Mouse (Mus musculus): ENCODE results near the gene Kri1. TPM values are rescaled to one million over a fixed set of nuclear protein-coding genes. Genes with fewer than 3 reads are reported as not detected.
A peak's percentile ranks its signal among the peaks of the same experiment; 100 is the strongest.

Kri1 gene
- polyA plus RNA-seq, 1 experiment from 2014 or later: 18.1 TPM

GRCm38 (mm10) chr9:21246342-21246741 is 41.4 kb downstream of the Kri1 start:
- H3K9ac ChIP-seq: no peak overlapping the region
- no peaks in the 10 kb centered on the region for H3K9me3 ChIP-seq (replicated peaks)
- no peak overlapping the region for H3K4me2 ChIP-seq (replicated peaks)
- H3K27me3 ChIP-seq: peaks cover 99% of the 10 kb centered on the region
- no peak for ATAC-seq (ENCODE audit: low FRiP score)
- H3K4me1 ChIP-seq: peaks cover 27% of the 10 kb centered on the region
- no peaks in the 10 kb centered on the region for H3K36me3 ChIP-seq
- no peak overlapping the region for H3K27ac ChIP-seq
- WGBS: 50% methylated on average over 1 of the region's 1 CpGs
- H3K4me3 ChIP-seq: no peak overlapping the region

DNA sequence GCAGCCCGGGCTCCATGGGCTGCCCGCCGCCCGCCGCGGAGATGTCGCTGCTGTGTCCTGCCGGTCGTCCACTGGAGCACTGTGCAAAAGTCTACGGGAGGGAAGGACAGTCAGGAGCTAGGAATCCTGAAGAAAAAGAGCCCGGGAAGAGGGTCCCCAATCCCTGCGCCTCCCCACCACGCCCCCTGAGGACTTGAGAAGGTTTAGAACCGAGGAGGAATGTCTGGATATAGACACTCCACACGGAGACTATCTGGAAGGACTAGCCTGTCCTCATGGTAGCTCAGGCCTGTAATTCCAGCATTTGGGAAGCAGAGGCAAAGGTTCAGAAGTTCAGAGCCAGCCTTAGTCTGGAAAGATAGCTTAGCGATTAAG is 42.7 kb downstream of the Kri1 start:
- peaks cover 88% of the 10 kb centered on the region for H3K27me3 ChIP-seq
- no peak for ATAC-seq (ENCODE audit: low FRiP score)
- 5% methylated on average over 16 of the region's 16 CpGs for WGBS
- peak overlapping the region; percentile 42 for H3K4me3 ChIP-seq
- peak overlapping the region; percentile 73 for H3K4me2 ChIP-seq (replicated peaks)
- H3K36me3 ChIP-seq: no peaks in the 10 kb centered on the region
- H3K9ac ChIP-seq: peak overlapping the region; percentile 55
- H3K9me3 ChIP-seq (replicated peaks): no peaks in the 10 kb centered on the region
- peaks cover 26% of the 10 kb centered on the region for H3K4me1 ChIP-seq
- peak overlapping the region; percentile 17; the same call in 1 of the 2 replicates for H3K27ac ChIP-seq

DNA sequence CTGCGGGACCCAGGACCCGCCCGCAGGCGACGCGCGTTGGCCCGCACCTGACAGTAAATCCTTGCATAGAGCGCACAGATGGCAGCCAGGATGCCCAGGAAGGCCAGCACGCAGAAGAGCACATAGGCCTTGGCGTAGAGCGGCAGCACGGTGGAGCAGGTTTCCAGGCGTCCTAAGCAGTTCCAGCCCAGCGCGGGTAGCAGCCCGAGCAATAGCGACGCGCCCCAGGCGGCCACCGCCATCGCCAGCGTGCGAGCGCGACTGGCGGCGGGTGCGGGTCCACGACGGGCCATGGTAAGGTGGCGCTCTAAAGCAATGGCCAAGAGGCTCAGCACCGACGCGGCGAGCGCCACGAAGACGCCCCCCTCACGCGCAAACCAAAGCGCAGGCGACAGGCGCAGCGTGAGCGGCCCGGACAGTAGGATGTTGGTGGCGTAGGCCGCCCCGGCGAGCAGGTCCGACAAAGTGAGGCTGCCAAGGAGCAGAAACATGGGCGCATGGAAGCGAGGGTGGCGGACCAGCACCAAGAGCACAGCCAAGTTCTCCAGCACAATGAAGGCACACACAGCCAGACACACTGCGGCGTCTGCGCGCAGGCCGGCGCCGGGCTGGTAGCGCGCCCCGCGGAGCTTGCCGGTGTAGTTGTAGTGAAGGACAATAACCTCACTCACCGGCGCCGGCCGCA is 43.2 kb downstream of the Kri1 start:
- H3K4me2 ChIP-seq (replicated peaks): peak overlapping the region; percentile 73
- H3K36me3 ChIP-seq: no peaks in the 10 kb centered on the region
- H3K4me3 ChIP-seq: peak overlapping the region; percentile 42
- H3K27ac ChIP-seq: peak overlapping the region; percentile 23
- H3K27me3 ChIP-seq: peaks cover 83% of the 10 kb centered on the region
- H3K9me3 ChIP-seq (replicated peaks): no peaks in the 10 kb centered on the region
- peak overlapping the region; percentile 55 for H3K9ac ChIP-seq
- peaks cover 22% of the 10 kb centered on the region for H3K4me1 ChIP-seq
- WGBS: under 1% methylated on average over 72 of the region's 72 CpGs
- ATAC-seq (ENCODE audit: low FRiP score): peak; percentile 67

GRCm38 (mm10) chr9:21243826-21244427 is 43.8 kb downstream of the Kri1 start:
- H3K4me2 ChIP-seq (replicated peaks): peak overlapping the region; percentile 73
- H3K4me1 ChIP-seq: peaks cover 28% of the 10 kb centered on the region
- H3K9me3 ChIP-seq (replicated peaks): no peaks in the 10 kb centered on the region
- peaks cover 77% of the 10 kb centered on the region for H3K27me3 ChIP-seq
- peak overlapping the region; percentile 55 for H3K9ac ChIP-seq
- peak overlapping the region; percentile 42 for H3K4me3 ChIP-seq
- no peaks in the 10 kb centered on the region for H3K36me3 ChIP-seq
- ATAC-seq (ENCODE audit: low FRiP score): no peak
- WGBS: 5% methylated on average over 42 of the region's 42 CpGs
- peak overlapping the region; percentile 23 for H3K27ac ChIP-seq

DNA sequence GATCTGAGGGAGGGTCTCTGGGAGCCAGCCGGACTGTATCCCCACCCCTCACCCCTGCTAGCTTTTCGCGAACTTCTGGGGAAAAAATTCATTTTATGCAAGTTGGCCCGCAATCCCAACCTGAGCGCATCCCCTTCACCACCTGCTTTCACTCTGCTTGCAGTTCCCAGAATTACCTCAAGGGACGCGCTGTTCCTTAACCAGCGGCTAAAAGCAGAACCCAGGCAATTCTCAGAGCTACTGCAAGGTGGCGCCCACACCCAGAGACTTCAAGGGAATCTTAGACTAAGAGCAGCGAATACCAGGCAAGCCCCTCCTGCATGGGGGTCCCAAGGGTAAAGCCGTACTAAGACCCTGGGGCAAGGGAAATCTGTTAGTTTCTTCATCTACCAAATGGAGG is 46.4 kb downstream of the Kri1 start:
- 5% methylated on average over 11 of the region's 11 CpGs for WGBS
- no peak overlapping the region for H3K9ac ChIP-seq

GRCm38 (mm10) chr9:21239465-21239848 is 48.3 kb downstream of the Kri1 start:
- H3K9me3 ChIP-seq (replicated peaks): no peaks in the 10 kb centered on the region
- H3K4me2 ChIP-seq (replicated peaks): peak overlapping the region; percentile 63
- peak overlapping the region; percentile 92 for H3K4me3 ChIP-seq
- peaks cover 33% of the 10 kb centered on the region for H3K27me3 ChIP-seq
- H3K36me3 ChIP-seq: peaks cover 12% of the 10 kb centered on the region
- no peak for ATAC-seq (ENCODE audit: low FRiP score)
- peak overlapping the region; percentile 98 for H3K9ac ChIP-seq
- H3K27ac ChIP-seq: peak overlapping the region; percentile 93; the same call in 1 of the 2 replicates
- H3K4me1 ChIP-seq: peaks cover 31% of the 10 kb centered on the region
- 45% methylated on average over 4 of the region's 4 CpGs for WGBS

More for the DNA sequence above, 46.4 kb downstream of the Kri1 start:
- Histone ChIP-seq H3K27ac (no peak overlapping the region), H3K4me1 (peaks cover 38% of the 10 kb centered on the region), H3K4me3 (no peak overlapping the region), H3K4me2 (replicated peaks) (no peak overlapping the region), H3K27me3 (peaks cover 52% of the 10 kb centered on the region), H3K36me3 (no peaks in the 10 kb centered on the region), H3K9me3 (replicated peaks) (no peaks in the 10 kb centered on the region)
- no peak for ATAC-seq (ENCODE audit: low FRiP score)

- Histone ChIP-seq H3K4me1 (peaks cover 25% of the 10 kb centered on the region), H3K4me3 (peak within 1 kb of the TSS; percentile 92), H3K4me2 (replicated peaks) (peak within 1 kb of the TSS; percentile 63), H3K36me3 (peaks cover 16% of the 10 kb centered on the region), H3K9me3 (replicated peaks) (no peaks in the 10 kb centered on the region), H3K9ac (peak within 1 kb of the TSS; percentile 98), H3K27me3 (peaks cover 27% of the 10 kb centered on the region), H3K27ac (peak within 1 kb of the TSS; percentile 93)
- peak; percentile 89 for ATAC-seq (ENCODE audit: low FRiP score)
- 1% methylated on average over 84 of the region's 90 CpGs for WGBS
Measured at GRCm38 (mm10) chr9:21238733-21239464, 48.9 kb downstream of the Kri1 start, which contains the start of gene Keap1. Gene Keap1 (minus strand): TSS chr9:21239361.

- peak overlapping the region; percentile 63 for H3K4me2 ChIP-seq (replicated peaks)
- H3K9me3 ChIP-seq (replicated peaks): no peaks in the 10 kb centered on the region
- peaks cover 20% of the 10 kb centered on the region for H3K27me3 ChIP-seq
- H3K4me1 ChIP-seq: peaks cover 23% of the 10 kb centered on the region
- H3K27ac ChIP-seq: peak overlapping the region; percentile 93
- peak overlapping the region; percentile 98 for H3K9ac ChIP-seq
- peaks cover 23% of the 10 kb centered on the region for H3K36me3 ChIP-seq
- H3K4me3 ChIP-seq: peak overlapping the region; percentile 92
- WGBS: 3% methylated on average over 31 of the region's 31 CpGs
- ATAC-seq (ENCODE audit: low FRiP score): no peak; the same call in none of the 2 replicates
Measured at GRCm38 (mm10) chr9:21238004-21238732, 49.6 kb downstream of the Kri1 start.

- H3K9ac ChIP-seq: peak overlapping the region; percentile 98
- H3K4me3 ChIP-seq: peak overlapping the region; percentile 92
- peak overlapping the region; percentile 63 for H3K4me2 ChIP-seq (replicated peaks)
- peak overlapping the region; percentile 93 for H3K27ac ChIP-seq
- H3K9me3 ChIP-seq (replicated peaks): no peaks in the 10 kb centered on the region
- peak; percentile 30; the same call in 1 of the 2 replicates for ATAC-seq (ENCODE audit: low FRiP score)
- WGBS: 16% methylated on average over 19 of the region's 19 CpGs
- peaks cover 13% of the 10 kb centered on the region for H3K27me3 ChIP-seq
- H3K4me1 ChIP-seq: peaks cover 23% of the 10 kb centered on the region
- peaks cover 30% of the 10 kb centered on the region for H3K36me3 ChIP-seq
Measured at GRCm38 (mm10) chr9:21237368-21238003, 50.3 kb downstream of the Kri1 start.

GRCm38 (mm10) chr9:21236991-21237367 is 50.8 kb downstream of the Kri1 start:
- Histone ChIP-seq H3K4me2 (replicated peaks) (peak overlapping the region; percentile 63), H3K4me1 (peaks cover 23% of the 10 kb centered on the region), H3K36me3 (peaks cover 32% of the 10 kb centered on the region), H3K9me3 (replicated peaks) (no peaks in the 10 kb centered on the region), H3K4me3 (peak overlapping the region; percentile 92; the same call in 1 of the 2 replicates), H3K27ac (peak overlapping the region; percentile 93), H3K9ac (peak overlapping the region; percentile 98; the same call in 1 of the 2 replicates), H3K27me3 (peaks cover 8% of the 10 kb centered on the region)
- 81% methylated on average over 25 of the region's 25 CpGs for WGBS
- no peak for ATAC-seq (ENCODE audit: low FRiP score)

DNA sequence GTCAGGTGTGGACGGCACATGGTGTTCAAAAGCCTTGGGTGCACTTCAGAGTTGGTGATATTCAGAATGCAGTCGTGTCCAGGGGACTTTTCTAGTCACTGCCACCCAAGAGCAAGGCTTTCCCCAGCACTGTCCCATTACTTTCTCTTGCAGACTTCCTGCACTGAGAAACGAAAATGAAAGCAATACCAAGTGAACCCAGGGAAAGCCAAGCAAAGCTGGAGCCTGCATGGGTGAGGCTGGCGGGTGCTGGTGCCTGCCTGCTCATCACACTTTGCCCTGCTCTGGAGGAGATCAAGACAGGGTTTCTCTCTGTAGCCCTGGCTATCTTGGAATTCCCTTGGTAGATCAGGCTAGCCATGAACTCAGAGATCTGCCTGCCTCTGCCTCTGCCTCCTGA is 52.4 kb downstream of the Kri1 start:
- Histone ChIP-seq H3K4me3 (no peak overlapping the region), H3K27me3 (no peaks in the 10 kb centered on the region), H3K9me3 (replicated peaks) (no peaks in the 10 kb centered on the region), H3K4me1 (peaks cover 23% of the 10 kb centered on the region), H3K27ac (no peak overlapping the region), H3K4me2 (replicated peaks) (no peak overlapping the region), H3K9ac (no peak overlapping the region), H3K36me3 (peaks cover 46% of the 10 kb centered on the region)
- 87% methylated on average over 4 of the region's 4 CpGs for WGBS
- ATAC-seq (ENCODE audit: low FRiP score): no peak
